Mouse (Mus musculus) embryonic facial prominence, embryonic 11.5 days (tissue): Measurements from ENCODE around the gene 4932438A13Rik. TPM values are rescaled to one million over a fixed set of nuclear protein-coding genes. Genes with fewer than 3 reads are reported as not detected.

Source experiments
- ATAC-seq: fragments of 200-750 bp; cut with Nextera tagmentation; replicated peaks from 2 replicates; pipeline ENCODE4 v1.8.0; 2017; ENCODE audit warnings: low read depth; ENCODE audit not compliant: insufficient number of reproducible peaks, low FRiP score, low TSS enrichment
- DNase-seq: peaks from one replicate; pipeline ENCODE4 v3.0.0-alpha.2; 2015; ENCODE audit warnings: low spot score
- H3K27ac ChIP-seq: fragments of 300-500 bp; sonication (generic); replicated peaks from 2 replicates; pipeline ENCODE4 v1.5.1; 2014; ENCODE audit warnings: mild to moderate bottlenecking, low read depth, low read length, control low read depth
- H3K27me3 ChIP-seq: fragments of 300-500 bp; sonication (generic); 2 replicates; pipeline ENCODE4 v1.6.1; 2014; ENCODE audit warnings: mild to moderate bottlenecking, low read length, moderate library complexity, mixed read lengths; ENCODE audit not compliant: control insufficient read depth, insufficient read depth
- H3K36me3 ChIP-seq: fragments of 300-500 bp; sonication (generic); replicated peaks from 2 replicates; pipeline ENCODE4 v1.6.1; 2014; ENCODE audit warnings: low read depth, mild to moderate bottlenecking, low read length, moderate library complexity, mixed read lengths; ENCODE audit not compliant: control insufficient read depth, insufficient read depth
- H3K4me1 ChIP-seq: fragments of 300-500 bp; sonication (generic); 2 replicates; pipeline ENCODE4 v1.6.1; 2014; ENCODE audit warnings: low read length, mixed read lengths; ENCODE audit not compliant: control insufficient read depth, insufficient read depth
- H3K4me2 ChIP-seq: fragments of 300-500 bp; sonication (generic); 2 replicates; pipeline ENCODE4 v1.6.1; 2014; ENCODE audit warnings: low read depth, mild to moderate bottlenecking, control low read depth, low read length, moderate library complexity
- H3K4me3 ChIP-seq: fragments of 300-500 bp; sonication (generic); 2 replicates; pipeline ENCODE4 v1.5.1; 2014; ENCODE audit warnings: low read depth, low read length, control low read depth
- H3K9ac ChIP-seq: fragments of 300-500 bp; sonication (generic); replicated peaks from 2 replicates; pipeline ENCODE4 v1.6.1; 2014; ENCODE audit warnings: mild to moderate bottlenecking, control low read depth, low read length
- H3K9me3 ChIP-seq: fragments of 300-500 bp; sonication (generic); replicated peaks from 2 replicates; pipeline ENCODE4 v1.6.1; 2016; ENCODE audit warnings: mild to moderate bottlenecking, low read length, inconsistent platforms, mixed read lengths; ENCODE audit not compliant: control insufficient read depth
- WGBS: fragments of 180-500 bp; shearing (Covaris S2); extraction: QIAGEN DNeasy Blood & Tissue Kit; methylation state at CpG from one replicate; pipeline ENCODE4 v1.1.7; 2014; 5-methylcytosine and 5-hydroxymethylcytosine counted together
- polyA plus RNA-seq: library from polyadenylated mRNA; unstranded; fragments of >200 nt; fragmentation: Nextera tagmentation; extraction: Ambion mirVana; gene quantifications from 2 replicates; pipeline ENCODE4 v1.2.1, GENCODE M21; 2014

Gene 4932438A13Rik
- polyA plus RNA-seq: 44.3 and 46.0 TPM in 2 replicates

DNA sequence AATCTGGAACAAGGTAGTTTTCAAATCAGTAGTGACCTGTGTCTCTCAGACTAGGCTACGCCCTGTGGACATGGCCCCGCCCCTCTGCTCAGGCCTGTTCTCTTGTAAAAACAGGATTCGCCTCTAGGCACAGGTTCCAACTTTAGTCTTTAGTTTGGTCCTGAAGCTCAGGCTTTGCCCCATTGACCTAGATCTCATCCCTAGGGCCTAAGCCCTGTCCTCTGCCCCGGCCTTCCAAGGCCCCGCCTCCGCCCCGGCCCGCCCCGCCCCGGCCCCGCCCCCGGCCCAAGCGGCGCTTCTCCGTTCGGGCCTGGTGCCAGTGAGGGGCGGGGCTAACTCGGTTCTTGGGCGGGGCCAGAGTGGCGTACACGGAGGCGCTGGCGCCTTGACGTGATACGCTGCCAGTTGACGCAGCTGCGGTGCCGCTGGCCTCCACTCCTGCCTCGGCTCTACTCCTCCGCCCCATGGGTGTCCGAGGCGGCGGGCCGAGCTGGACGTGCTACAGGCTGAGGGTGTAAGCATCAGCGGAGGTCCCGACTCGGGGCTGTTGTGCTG is at the start of gene 4932438A13Rik:
4932438A13Rik (plus strand) TSS at position 384 of the 555 bp plus-strand sequence.
- Histone ChIP-seq H3K4me1 (no peaks in the 10 kb centered on the region), H3K9me3 (no peaks in the 10 kb centered on the region), H3K4me2 (peak within 1 kb of the TSS; percentile 69), H3K27me3 (no peaks in the 10 kb centered on the region), H3K9ac (peak within 1 kb of the TSS; percentile 74), H3K27ac (peak within 1 kb of the TSS; percentile 20; the same call in 1 of the 2 replicates), H3K4me3 (peak within 1 kb of the TSS; percentile 86), H3K36me3 (peaks cover 4% of the 10 kb centered on the region; the same call in 1 of the 2 replicates)
- WGBS: 1% methylated on average over 37 of the region's 38 CpGs
- DNase-seq (peak; percentile 97), ATAC-seq (peak; percentile 98)

DNA sequence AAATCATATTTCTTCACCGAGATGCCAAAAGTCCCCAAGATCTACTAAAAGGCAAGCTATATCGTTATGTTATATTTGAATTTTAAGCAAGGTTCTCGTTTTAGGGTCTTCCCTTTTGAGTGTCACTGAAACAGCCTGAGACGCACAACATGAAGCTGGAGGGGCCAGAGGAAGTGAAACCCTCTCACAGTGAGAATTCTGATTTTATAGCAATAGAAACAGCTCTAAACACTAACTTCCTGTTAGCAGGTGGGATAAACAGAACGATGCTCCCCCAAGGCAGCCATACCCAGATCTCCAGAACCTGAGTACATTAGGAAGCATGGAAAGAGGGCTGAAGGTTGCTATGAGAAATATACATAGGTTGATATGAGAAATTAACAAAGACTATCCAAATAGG is 46.3 kb upstream of the 4932438A13Rik start:
- Histone ChIP-seq H3K4me3 (no peak overlapping the region), H3K9ac (no peak overlapping the region), H3K27ac (no peak overlapping the region), H3K4me1 (no peaks in the 10 kb centered on the region), H3K36me3 (no peaks in the 10 kb centered on the region), H3K4me2 (no peak overlapping the region), H3K27me3 (no peaks in the 10 kb centered on the region), H3K9me3 (no peaks in the 10 kb centered on the region)
- WGBS: 86% methylated on average over 5 of the region's 5 CpGs
- ATAC-seq (no peak), DNase-seq (no peak)

DNA sequence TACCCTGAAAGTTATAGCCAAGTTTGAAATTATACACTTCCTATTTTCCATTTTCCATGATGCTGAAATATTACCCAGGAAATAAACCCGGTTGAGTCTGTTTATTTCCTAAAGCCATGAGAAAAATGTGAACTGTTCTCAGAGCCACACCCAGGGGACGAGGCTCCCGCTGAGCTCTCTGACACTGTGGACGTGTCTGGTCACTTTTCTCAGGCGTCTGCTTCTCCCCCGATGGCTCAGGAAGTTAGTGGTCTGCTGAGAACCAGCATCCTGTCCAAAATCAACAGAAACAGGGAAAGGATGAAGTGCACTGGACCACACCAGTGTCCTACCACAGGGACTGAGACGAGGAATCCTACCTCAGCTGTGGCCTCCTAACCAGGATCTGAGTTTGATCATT is 43.5 kb upstream of the 4932438A13Rik start:
- Histone ChIP-seq H3K4me2 (no peak overlapping the region), H3K27me3 (no peaks in the 10 kb centered on the region), H3K9ac (no peak overlapping the region), H3K9me3 (no peaks in the 10 kb centered on the region), H3K4me1 (no peaks in the 10 kb centered on the region), H3K27ac (no peak overlapping the region), H3K36me3 (no peaks in the 10 kb centered on the region), H3K4me3 (no peak overlapping the region)
- ATAC-seq (no peak), DNase-seq (no peak)
- 61% methylated on average over 7 of the region's 7 CpGs for WGBS

DNA sequence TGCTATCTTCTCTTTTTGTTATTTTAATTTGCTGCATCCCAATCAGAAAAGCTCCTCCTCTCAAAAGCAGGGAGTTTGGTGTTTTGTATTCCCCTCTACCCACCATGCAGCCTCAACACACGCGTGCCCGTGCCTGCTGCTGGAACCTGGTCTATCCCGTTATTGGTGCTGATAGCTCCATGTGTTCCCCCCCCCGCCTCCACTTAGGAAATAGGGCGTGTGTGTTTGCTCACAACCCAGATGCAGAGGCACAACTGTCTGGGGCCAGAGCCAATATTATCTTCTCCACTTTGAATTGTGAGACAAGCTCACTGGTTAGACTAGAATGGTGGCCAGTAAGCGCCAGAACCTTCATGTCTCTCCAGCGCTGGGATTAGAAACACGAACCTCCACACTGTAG is 41.9 kb upstream of the 4932438A13Rik start:
- no peaks in the 10 kb centered on the region for H3K9me3 ChIP-seq
- no peak overlapping the region for H3K27ac ChIP-seq
- H3K4me1 ChIP-seq: no peaks in the 10 kb centered on the region
- no peak for ATAC-seq
- no peaks in the 10 kb centered on the region for H3K27me3 ChIP-seq
- H3K4me2 ChIP-seq: no peak overlapping the region
- 88% methylated on average over 9 of the region's 9 CpGs for WGBS
- H3K4me3 ChIP-seq: no peak overlapping the region
- H3K9ac ChIP-seq: no peak overlapping the region
- DNase-seq: no peak
- H3K36me3 ChIP-seq: no peaks in the 10 kb centered on the region

DNA sequence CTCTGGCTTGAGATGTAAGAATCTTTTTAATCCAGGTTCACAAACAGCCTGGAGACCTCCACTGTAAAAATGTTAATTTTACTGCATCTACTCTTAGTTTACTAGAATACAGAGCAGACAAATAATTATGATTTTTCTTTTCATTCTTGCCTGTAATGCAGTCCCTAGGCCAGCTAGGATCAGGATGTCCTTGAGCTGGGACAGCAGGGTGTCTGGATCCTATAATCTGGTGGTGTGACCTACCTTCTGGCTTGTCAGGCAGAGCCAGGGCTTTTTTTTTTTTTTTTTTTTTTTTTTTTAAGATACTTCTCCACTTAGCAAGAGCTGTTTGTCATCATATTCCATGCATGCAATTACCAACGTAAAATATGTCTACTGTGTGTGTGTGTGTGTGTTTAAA is 37.8 kb upstream of the 4932438A13Rik start:
- no peak for DNase-seq
- Histone ChIP-seq H3K9ac (no peak overlapping the region), H3K36me3 (no peaks in the 10 kb centered on the region), H3K4me2 (no peak overlapping the region), H3K27me3 (no peaks in the 10 kb centered on the region), H3K27ac (no peak overlapping the region), H3K4me1 (no peaks in the 10 kb centered on the region), H3K9me3 (no peaks in the 10 kb centered on the region), H3K4me3 (no peak overlapping the region)
- WGBS: 72% methylated on average over 1 of the region's 1 CpGs
- no peak for ATAC-seq

DNA sequence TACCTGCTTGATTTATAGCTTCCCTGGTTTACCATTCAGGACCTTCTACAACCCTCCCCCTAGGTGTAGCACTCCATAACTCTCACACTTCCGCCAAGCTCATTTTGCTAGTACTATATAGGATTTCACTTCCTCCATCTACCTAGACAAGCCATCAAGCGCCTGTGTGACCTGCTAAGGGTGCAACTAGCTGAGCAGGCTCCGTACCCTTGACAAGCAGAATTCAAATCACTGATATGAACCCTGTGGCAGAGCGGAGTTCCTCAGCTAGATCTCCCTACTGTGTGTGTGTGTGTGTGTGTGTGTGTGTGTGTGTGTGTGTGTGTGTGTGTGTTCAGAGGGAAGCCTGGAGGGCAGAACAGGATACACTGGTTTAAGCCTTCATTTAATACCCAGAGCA is 37.4 kb upstream of the 4932438A13Rik start:
- Histone ChIP-seq H3K4me2 (no peak overlapping the region), H3K9me3 (no peaks in the 10 kb centered on the region), H3K4me3 (no peak overlapping the region), H3K9ac (no peak overlapping the region), H3K27ac (no peak overlapping the region), H3K36me3 (no peaks in the 10 kb centered on the region), H3K27me3 (no peaks in the 10 kb centered on the region), H3K4me1 (no peaks in the 10 kb centered on the region)
- no peak for DNase-seq
- 88% methylated on average over 4 of the region's 4 CpGs for WGBS
- no peak for ATAC-seq

DNA sequence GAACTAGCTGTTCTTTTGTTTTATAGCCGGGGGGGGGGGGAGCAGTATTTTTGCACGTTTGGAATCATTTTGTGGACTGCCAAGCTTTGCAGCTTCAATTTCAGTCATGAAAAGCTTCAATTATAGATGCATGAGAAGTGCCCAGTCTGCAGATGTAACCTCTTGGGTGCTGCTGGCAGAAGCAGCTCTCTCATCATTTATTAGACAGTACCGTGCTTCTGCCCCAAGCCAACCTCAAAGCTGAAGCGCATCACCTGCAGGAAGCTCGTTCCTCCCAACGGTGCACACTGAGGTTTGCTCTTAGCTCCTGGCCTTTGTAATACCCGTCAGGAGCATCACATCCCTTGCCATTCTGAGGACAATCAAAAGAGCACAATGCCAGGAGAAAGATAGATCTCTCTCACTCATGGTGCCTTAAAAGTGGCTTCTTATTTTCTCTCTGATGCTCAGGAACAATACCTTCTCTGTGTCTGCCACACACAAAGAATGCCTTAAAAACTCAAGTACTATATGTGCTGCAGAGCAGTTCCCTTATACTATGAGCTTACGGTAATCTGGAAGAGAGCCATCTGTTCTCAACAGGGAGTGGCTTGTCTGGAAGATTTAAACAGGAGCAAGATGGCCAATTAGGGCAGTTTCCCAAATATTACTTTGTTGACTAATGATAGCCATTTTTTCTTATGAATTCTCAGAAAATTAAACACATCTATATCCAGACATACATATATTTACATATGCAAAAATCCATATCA is 35.5 kb upstream of the 4932438A13Rik start:
- Histone ChIP-seq H3K36me3 (no peaks in the 10 kb centered on the region), H3K4me3 (no peak overlapping the region), H3K4me2 (no peak overlapping the region), H3K9ac (no peak overlapping the region), H3K9me3 (no peaks in the 10 kb centered on the region), H3K27ac (no peak overlapping the region), H3K4me1 (no peaks in the 10 kb centered on the region), H3K27me3 (no peaks in the 10 kb centered on the region)
- 51% methylated on average over 8 of the region's 8 CpGs for WGBS
- DNase-seq (no peak), ATAC-seq (no peak)

DNA sequence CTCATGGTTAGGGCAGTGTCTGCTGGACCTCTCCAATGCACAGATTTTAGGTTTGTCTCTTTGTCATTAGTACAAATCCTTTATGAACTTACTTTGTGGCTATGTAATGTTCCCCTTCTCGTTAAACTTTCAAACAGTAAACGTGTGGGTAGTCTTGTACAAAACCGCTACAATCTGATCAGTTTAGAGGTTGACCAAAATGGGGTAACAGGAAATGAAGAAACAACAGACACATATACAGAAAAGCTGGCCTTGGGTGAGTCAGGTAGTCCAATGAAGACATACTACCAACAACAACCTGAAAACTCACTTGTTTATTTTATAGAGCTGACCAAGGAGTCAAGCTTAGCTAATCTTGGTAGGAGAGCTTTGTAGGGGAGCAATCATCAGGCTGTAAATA is 32.7 kb upstream of the 4932438A13Rik start:
- H3K9ac ChIP-seq: no peak overlapping the region
- WGBS: 89% methylated on average over 3 of the region's 3 CpGs

More for the DNA sequence above, 32.7 kb upstream of the 4932438A13Rik start:
- no peak overlapping the region for H3K27ac ChIP-seq
- no peak overlapping the region for H3K4me2 ChIP-seq
- no peaks in the 10 kb centered on the region for H3K4me1 ChIP-seq
- H3K36me3 ChIP-seq: no peaks in the 10 kb centered on the region
- DNase-seq (no peak), ATAC-seq (no peak)
- no peaks in the 10 kb centered on the region for H3K9me3 ChIP-seq
- no peak overlapping the region for H3K4me3 ChIP-seq
- no peaks in the 10 kb centered on the region for H3K27me3 ChIP-seq
